Mouse (Mus musculus) central nervous system, embryonic 14 days (tissue): ENCODE results near the gene 4930467E23Rik. TPM values are rescaled to one million over a fixed set of nuclear protein-coding genes. Genes with fewer than 3 reads are reported as not detected.

Source experiments
- polyA plus RNA-seq: library from polyadenylated mRNA; depleted of rRNA; stranded (reverse); fragments of >200 nt; gene quantifications from 2 replicates; pipeline ENCODE4 v1.2.3, GENCODE M21; 2012; rRNA removed

The 4930467E23Rik gene
- 0.02 TPM in 1 of 2 replicates, not detected in the other for polyA plus RNA-seq

GRCm38 (mm10) chr8:19729276-19729675, at the start of gene 4930467E23Rik:
Gene 4930467E23Rik, plus strand, starts transcription at chr8:19729576.

Other genes starting within 250 kb of the 4930467E23Rik start
- not detected in 2 replicates for gene Defb7, start 234.5 kb upstream of the 4930467E23Rik start, polyA plus RNA-seq
- 0.10 TPM in 1 of 2 replicates, not detected in the other for gene Gm31371, start 173.8 kb downstream of the 4930467E23Rik start, polyA plus RNA-seq